Mouse (Mus musculus) kidney, postnatal 10 days (tissue): ENCODE measurements around the gene Nrsn2.
A peak's percentile ranks its signal among the peaks of the same experiment; 100 is the strongest.
"Not testable (repeated sequence)": the region's sequence is repeated elsewhere in the genome, so short reads cannot be mapped to it uniquely, and the experiment has no call there.

Experiments used
- DNase-seq: peaks from one replicate; pipeline ENCODE4 v3.0.0; 2021; ENCODE audit warnings: mixed read lengths

The Nrsn2 gene

GRCm38 (mm10) chr2:152375652-152376344 is 640 bp downstream of the Nrsn2 start:
- DNase-seq, result no peak

DNA sequence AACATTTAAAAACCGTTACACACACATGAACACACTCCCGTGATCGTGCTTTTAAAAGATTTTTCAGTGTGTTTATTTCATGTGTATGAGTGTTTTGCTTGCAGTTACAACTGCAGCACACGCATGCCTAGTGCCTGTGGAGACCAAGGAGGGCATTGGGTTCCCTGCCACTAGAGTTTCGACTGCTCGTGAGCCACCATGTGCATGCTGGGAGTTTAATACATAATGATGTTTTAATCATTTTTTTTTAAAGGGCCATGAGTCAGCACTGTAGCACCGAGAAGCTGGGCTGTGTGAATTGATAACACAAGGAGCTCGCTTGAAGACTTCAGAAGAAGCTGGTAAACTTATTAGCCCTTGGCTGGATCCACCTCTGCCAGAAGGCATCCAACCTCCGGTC is 2.9 kb downstream of the Nrsn2 start:
- no peak for DNase-seq

DNA sequence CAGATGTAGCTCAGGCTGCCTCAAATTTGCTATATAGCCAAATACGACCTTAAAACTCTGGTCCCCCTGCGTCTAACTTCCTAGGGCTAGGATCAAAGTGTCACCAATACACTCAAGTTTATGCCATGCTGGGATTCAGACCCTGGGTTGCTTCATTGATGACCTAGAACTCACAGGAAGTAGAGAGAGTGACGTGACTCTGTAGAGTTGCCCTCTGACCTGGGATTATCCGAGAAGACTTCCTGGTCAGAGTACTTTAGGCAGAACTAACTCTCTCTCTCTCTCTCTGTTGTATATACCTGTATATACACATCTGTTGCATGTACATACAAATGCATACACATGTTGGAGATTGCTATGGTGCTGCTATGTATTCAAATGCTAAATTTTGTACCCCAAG is 3.8 kb downstream of the Nrsn2 start:
- DNase-seq, result no peak

DNA sequence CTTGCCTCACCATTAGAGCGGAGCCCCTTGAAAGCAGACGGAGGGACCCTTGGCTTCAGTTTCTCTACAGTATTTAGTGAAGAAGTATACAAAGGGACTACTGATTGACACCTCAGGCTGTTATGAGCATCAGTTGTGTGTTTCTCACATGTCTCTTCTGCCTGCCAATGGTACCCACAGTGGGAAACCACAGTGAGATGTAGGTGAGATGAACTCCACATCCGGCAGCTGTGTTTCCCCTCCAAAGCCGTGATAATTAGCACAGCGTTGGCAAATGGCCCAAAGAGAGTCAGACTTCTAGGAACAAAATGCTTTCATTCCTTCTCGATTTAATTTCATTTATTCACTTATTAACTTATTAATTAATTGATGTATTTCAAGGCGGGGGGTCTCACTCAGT is 4.3 kb downstream of the Nrsn2 start:
- DNase-seq, result no peak

- peak; percentile 73 for DNase-seq
Measured at GRCm38 (mm10) chr2:152368532-152369140, 7.8 kb downstream of the Nrsn2 start.

DNA sequence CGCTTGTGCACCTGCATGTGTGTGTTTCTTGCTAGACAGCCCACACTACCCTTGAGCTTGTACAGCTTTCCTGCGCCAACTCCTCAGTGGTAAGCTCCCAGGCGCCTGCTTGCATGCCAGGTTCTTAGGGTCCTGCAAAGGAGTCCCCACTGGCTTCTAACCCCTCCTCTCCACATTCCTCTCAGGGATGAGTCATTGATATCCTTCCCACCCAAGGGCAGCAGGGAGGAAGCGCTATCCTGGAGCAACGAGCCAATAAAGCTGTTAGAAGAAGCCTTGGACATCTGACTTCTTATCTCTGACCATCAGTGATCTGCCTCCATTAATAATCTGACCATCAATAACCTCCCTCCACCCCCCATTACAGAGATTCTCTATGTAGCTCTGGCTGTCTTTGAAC is 8.5 kb downstream of the Nrsn2 start:
- DNase-seq, result no peak

- peak; percentile 88 for DNase-seq
Measured at GRCm38 (mm10) chr2:152363245-152364147, 12.9 kb downstream of the Nrsn2 start.

DNA sequence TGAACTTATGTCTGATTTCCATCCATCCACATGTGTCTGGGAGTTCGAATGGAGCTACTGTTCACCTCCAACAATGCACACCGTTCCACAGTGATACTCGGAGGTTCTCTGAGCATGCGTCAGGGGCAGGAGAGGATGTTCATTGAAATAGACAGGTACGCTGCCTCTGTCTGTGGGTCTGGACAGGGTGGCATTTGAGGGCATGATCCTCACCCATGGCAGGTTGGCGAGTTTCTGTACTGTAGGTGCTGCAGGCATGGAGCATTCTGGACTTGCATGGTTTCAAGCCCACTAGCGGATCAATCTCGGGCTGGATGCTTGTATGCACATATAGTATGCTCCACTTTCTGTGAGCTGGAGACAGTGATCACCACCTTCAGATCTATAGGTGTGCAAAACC is 15.2 kb downstream of the Nrsn2 start:
- DNase-seq, result no peak

- peak; percentile 78 for DNase-seq
Measured at GRCm38 (mm10) chr2:152360271-152360775, 16.1 kb downstream of the Nrsn2 start.

DNA sequence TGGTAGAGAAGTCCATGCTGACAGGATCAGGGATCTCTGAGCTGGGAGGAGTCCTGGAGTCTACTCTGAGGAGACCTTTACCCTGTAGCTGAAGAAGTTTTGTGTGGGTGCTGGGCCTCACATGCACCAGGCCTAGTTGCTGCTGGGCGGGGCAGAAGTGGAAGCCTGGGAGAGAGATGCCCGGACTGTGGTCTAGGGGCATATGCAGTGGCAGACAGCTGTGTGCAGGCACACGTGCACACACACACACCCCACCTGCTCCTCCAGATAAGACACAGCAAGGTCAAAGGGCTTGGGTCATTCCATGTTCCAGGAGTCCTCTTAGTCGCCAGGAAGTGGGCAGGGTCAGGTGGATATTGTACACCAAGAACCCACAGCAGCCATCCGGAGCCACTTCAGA is 16.8 kb downstream of the Nrsn2 start:
- DNase-seq, result peak; percentile 46

GRCm38 (mm10) chr2:152358977-152359376 is 17.5 kb downstream of the Nrsn2 start:
- DNase-seq, result not testable (repeated sequence)

DNA sequence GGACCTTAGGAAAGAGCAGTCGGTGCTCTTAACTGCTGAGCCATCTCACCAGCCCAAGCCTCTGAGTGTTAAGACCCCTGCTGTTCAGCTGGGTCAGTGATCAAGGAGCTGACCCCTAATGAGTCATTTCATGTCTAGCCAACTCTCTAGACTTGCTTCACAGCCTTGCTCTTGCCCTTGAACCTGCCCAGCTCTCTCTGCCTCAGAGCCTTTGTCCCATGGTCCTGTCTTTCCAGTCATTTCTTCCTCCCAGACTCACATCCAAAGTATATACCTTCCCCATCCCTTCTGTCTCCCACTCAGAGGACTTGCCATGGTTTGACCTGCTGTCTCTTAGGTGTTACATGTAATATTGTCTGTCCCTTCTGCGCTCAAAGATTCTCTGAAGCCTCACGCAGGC is 19.2 kb downstream of the Nrsn2 start:
- DNase-seq, result no peak

DNA sequence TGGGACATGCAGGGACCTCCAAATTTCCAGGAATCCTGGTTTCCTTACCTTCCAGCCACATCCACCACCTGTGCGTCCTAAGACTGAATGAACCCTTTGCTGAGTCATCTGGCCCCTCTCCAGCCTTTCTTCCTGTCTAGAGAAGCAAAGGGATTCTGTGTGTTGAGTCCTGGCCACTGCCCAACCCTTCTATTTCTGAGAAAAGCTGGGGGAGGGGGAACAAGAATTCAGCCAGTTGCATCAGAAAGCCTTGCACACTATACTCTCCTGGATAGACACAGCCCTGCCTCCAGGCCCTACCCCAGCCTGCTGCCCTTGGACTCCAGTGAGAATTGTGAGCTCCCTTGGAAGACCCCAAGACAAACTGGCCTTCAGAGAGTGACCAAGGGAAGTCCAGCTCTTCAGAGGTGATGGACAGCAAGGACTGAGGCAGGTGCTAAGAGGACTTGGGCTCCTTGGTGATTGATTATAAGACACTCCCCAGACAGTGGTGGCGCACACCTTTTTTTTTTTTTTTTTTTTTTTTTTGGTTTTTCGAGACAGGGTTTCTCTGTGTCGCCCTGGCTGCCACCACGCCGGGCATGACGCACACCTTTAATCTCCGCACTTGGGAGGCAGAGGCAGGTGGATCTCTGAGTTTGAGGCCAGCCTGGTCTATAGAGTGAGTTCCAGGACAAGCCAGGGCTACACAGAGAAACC is 26.4 kb downstream of the Nrsn2 start:
- DNase-seq, result peak; percentile 81

GRCm38 (mm10) chr2:152349205-152349604 is 27.2 kb downstream of the Nrsn2 start:
- no peak for DNase-seq

- DNase-seq, result no peak
Measured at GRCm38 (mm10) chr2:152347722-152348121, 28.7 kb downstream of the Nrsn2 start.

DNA sequence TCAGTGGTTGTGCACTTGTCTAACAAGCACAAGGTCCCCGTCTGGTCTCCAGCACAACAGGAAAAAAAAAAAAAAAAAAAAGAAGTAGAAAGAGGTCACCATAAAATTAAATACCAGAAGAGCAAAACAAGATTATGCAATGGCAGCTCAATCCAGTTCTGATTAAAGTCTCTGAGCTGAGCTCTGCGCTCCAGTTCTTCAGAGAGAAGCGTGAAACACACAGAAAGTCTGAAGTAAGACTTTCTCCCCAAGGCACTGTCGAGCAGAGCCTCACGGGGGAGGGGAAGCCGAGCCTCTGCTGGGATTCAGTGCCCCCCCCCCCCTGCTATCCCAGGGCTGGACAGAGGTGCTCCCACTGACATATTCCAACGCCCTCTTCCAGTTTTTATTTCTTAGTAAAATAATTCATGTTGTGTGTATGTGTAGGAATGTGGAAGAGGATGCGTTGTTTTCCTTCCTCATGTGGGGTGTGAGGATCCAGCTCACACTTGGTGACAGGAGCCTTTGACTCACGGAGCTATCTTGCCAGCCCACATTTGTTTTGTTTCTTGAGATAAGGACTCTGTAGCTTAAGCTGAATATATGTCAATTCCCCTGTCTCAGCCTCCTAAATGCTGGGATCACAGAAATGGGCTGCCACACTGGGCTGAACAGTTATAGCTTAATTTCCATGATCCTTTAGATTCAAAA is 29.5 kb downstream of the Nrsn2 start:
- no peak for DNase-seq

- no peak for DNase-seq
Measured at GRCm38 (mm10) chr2:152345393-152345792, 31.0 kb downstream of the Nrsn2 start.

DNA sequence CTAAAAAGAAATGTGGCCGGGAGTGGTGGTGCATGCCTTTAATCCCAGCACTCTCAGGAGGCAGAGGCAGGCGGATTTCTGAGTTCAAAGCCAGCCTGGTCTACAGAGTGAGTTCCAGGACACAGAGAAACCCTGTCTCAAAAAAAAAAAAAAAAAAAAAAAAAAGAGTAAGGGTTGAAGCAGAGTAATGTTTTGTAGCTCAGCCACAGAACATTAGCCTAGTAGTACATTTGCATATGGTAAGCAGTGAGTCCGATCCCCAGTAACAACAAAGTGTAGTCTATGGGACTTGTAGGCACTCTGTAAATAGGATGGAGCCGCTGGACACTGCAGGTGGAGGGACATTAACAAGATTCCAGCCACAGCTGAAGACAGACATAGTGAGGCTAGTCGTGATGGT is 31.5 kb downstream of the Nrsn2 start:
- DNase-seq, result no peak

DNA sequence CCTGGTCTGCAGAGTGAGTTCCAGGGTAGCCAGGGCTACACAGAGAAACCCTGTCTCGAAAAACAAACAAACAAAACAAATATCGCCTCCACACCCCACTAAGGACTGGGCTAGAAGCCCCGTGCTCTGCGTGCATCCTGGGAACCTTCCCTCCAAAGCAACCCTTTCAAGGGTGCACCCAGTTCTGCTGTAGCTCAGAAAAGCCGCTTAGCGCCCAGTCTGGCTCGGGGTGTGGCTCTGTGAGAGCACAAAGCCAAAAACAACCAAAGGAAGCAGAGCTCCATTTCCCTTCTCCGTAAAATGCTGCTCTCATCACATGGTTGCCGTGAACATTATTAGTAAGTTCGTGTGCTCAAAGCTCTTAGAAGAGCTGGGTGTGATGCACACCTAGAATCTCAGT is 32.1 kb downstream of the Nrsn2 start:
- peak; percentile 40 for DNase-seq

DNA sequence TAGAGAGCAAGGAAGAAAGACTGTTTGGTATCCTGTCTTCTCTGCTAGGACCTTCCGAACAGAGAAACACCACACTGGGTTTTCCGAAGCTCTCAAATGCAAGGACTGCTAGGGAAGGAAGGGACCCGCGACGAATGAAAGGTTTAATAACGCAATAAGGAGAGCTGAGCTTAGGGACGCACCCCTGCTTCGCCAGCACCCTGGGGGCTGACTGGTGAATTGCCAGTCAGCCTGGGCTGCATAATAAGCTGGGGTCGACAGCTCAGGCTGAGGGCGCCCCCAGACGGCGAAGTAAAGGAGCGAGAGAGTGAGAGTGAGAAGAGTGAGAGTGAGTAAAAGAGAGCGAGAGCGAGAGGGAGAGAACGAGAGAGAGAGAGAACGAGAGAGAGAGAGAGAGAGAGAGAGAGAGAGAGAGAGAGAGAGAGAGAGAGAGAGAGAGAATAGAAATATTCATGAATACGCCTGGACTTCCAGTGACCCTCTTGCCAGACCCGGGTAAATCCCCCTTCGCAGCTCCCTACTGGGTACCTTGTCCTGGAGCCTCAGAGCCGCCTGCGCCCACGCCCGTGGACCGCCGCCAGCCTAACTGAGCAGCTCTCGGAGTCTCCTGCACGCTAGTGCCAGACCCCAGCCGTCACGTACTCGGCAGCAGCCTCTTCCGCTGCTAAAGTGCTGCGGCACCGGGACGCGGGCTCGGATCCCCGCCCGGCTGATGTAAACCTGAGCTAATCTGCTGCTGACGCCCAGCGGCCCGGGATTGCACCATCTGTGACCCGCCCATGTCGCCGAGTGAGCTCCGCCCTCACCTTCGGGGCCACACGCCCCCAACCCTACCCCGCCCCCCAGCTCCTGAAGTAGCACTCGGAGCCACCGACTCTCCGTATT is 32.9 kb downstream of the Nrsn2 start, which contains the start of gene Trib3:
Trib3 (minus strand) TSS at position 704 of the 885 bp plus-strand sequence.
- peak; percentile 87 for DNase-seq

- DNase-seq, result no peak
Measured at GRCm38 (mm10) chr2:152339631-152340179, 36.7 kb downstream of the Nrsn2 start.
